Mouse (Mus musculus): ENCODE results near the gene Insl3. TPM values are rescaled to one million over a fixed set of nuclear protein-coding genes. Genes with fewer than 3 reads are reported as not detected.
"Not testable (repeated sequence)": the region's sequence is repeated elsewhere in the genome, so short reads cannot be mapped to it uniquely, and the experiment has no call there.

Insl3 gene
- polyA plus RNA-seq, 1 experiment from 2014 or later: not detected

DNA sequence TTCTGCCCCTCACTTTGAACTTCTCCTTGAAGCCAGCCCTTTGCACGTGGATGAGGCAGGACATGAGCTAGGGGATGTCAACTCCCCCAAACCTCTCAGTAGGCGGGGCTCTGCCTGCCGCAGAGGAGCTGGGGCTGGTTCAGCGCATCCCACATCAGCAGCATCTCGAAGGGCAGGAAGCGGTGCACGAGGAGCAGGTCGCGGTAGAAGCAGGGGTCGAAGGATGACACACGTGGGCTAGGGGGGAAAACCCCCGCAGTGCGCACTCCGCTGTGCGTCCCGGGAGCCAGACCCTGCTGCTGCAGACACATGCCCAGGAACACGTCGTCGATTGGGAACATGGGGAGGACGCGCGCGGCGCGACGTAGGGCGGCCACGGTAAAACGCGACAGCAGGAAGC, 3.5 kb downstream of the Insl3 start:
- WGBS: 2% methylated on average over 30 of the region's 30 CpGs
- H3K27ac ChIP-seq (replicated peaks; ENCODE audit: low read depth, low read length): no peak overlapping the region
- DNase-seq (no peak), ATAC-seq (ENCODE audit: low FRiP score, low TSS enrichment) (no peak)
- H3K9me3 ChIP-seq (ENCODE audit: control insufficient read depth, low read length): no peaks in the 10 kb centered on the region
- no peak overlapping the region for H3K9ac ChIP-seq (replicated peaks; ENCODE audit: low read length)
- no peak overlapping the region; the same call in 1 of the 2 replicates for H3K4me2 ChIP-seq (ENCODE audit: low read length)
- no peaks in the 10 kb centered on the region for H3K36me3 ChIP-seq (ENCODE audit: control insufficient read depth, insufficient read depth, low read length)
- H3K4me3 ChIP-seq (replicated peaks; ENCODE audit: low read depth, low read length): 0 out of 2 replicates have a peak overlapping the region, but pooled peaks have one; percentile 2
- peaks cover 84% of the 10 kb centered on the region for H3K27me3 ChIP-seq (ENCODE audit: control insufficient read depth, insufficient read depth, low read length)
- H3K4me1 ChIP-seq (ENCODE audit: control insufficient read depth, insufficient read depth, low read length): no peaks in the 10 kb centered on the region; the same call in 1 of the 2 replicates

DNA sequence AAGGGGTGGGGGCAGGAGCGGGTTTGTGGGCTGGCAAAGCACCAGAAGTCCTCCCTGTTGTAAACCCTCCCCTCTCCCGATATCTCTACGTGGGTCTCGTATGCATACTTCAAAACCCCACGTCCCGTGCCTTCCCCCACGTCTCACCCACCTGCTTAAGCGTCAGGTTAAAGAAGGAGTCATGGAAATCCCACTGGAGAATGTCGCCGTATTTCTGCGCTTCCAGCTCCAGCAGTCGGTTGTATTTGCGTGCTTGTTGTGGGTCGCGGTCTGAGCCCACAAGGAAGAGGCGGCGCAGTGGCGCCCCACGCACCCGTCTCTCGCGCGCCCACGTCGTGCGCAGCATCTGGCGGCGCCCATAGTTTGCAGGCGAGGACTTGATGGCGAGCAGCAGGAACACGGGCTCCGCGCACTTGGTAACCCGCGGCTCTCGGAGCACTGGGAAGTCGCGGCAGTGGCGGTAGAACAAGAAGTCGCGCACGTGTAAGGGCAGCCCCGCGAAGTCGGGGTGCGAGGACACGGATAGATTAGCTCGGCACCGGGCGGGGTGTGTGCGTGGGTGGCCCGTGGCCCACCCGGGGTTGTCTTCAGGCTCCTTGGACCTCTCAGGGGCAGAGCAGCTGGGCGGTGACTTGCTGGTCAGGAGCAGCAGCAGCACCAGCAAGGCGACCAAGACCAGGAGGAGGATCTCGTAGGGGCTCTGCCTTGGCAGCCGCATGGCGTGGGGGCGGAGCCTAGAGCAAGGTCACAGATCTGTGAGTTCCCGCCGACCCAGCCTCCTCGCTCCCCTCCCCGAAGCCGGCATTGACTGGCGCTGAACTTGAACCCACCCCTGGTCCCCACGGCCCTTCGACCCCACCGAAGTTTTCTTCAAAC, 4.4 kb downstream of the Insl3 start:
- Histone ChIP-seq H3K4me2 (ENCODE audit: low read length) (peak overlapping the region; percentile 16), H3K9me3 (ENCODE audit: control insufficient read depth, low read length) (no peaks in the 10 kb centered on the region), H3K36me3 (ENCODE audit: control insufficient read depth, insufficient read depth, low read length) (no peaks in the 10 kb centered on the region), H3K4me1 (ENCODE audit: control insufficient read depth, insufficient read depth, low read length) (no peaks in the 10 kb centered on the region; the same call in 1 of the 2 replicates), H3K27me3 (ENCODE audit: control insufficient read depth, insufficient read depth, low read length) (peaks cover 75% of the 10 kb centered on the region), H3K4me3 (replicated peaks; ENCODE audit: low read depth, low read length) (peak overlapping the region; percentile 7), H3K27ac (replicated peaks; ENCODE audit: low read depth, low read length) (no peak overlapping the region), H3K9ac (replicated peaks; ENCODE audit: low read length) (no peak overlapping the region)
- DNase-seq (peak; percentile 44), ATAC-seq (ENCODE audit: low FRiP score, low TSS enrichment) (no peak; the same call in 1 of the 2 replicates)
- 10% methylated on average over 68 of the region's 68 CpGs for WGBS

DNA sequence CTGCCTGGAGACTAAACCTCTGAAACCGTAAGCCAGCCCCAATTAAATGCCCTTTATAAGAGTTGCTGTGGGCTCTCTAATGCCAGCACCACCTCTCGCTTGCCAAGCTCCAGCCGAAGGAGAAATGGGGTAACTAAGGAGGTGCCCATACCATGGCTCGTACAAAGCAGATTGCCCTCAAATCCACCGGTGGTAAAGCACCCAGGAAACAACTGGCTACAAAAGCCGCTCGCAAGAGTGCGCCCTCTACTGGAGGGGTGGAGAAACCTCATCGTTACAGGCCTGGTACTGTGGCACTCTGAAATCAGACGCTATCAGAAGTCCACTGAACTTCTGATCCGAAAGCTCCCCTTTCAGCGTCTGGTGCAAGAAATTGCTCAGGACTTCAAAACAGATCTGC, 6.4 kb downstream of the Insl3 start:
- not testable (repeated sequence) for H3K9me3 ChIP-seq (ENCODE audit: control insufficient read depth, low read length); H3K9ac ChIP-seq (replicated peaks; ENCODE audit: low read length); ATAC-seq (ENCODE audit: low FRiP score, low TSS enrichment); H3K4me3 ChIP-seq (replicated peaks; ENCODE audit: low read depth, low read length); H3K36me3 ChIP-seq (ENCODE audit: control insufficient read depth, insufficient read depth, low read length); H3K4me1 ChIP-seq (ENCODE audit: control insufficient read depth, insufficient read depth, low read length); H3K4me2 ChIP-seq (ENCODE audit: low read length); H3K27ac ChIP-seq (replicated peaks; ENCODE audit: low read depth, low read length); DNase-seq
- peaks cover 62% of the 10 kb centered on the region for H3K27me3 ChIP-seq (ENCODE audit: control insufficient read depth, insufficient read depth, low read length)
- WGBS: 62% methylated on average over 12 of the region's 12 CpGs

DNA sequence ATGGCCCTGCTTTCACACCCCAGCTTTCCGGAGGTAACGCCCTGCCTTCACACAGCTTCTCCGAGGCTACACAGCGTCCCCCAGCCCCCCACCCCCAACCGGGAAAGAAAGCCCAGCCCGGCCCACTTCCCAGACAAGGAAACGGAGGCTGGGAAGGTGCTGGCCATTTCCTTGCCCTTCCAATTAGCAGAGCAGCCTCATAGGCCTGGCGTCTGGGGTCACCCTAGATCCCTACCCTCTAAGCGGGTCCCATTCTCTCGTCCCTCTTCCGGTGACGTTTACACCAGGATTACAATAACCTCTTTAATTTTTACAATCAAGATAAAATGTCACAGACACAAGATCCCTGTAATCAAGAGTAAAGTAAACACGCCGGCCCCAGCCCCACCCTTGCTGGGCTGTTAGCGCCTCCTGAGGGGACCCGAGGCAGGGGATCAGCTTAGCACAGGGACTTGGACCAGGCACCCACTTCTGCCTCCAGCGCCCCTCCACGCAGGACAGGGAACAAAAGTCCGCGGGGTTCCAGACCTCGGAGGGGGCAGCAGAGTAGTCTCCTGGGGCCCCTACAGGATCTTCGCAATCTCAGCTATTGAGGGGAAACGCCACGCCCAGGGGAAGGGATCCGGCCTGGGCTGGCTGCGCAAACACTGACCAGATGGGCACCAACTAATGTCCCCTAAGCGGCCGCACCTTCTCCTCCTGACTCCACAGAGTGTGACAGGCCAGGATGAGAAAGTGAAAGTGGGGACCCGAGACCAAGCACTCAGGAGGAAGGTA, 11.7 kb downstream of the Insl3 start:
- Histone ChIP-seq H3K27ac (replicated peaks; ENCODE audit: low read depth, low read length) (no peak overlapping the region), H3K4me2 (ENCODE audit: low read length) (no peak overlapping the region), H3K36me3 (ENCODE audit: control insufficient read depth, insufficient read depth, low read length) (no peaks in the 10 kb centered on the region), H3K27me3 (ENCODE audit: control insufficient read depth, insufficient read depth, low read length) (peaks cover 37% of the 10 kb centered on the region), H3K4me3 (replicated peaks; ENCODE audit: low read depth, low read length) (no peak overlapping the region), H3K4me1 (ENCODE audit: control insufficient read depth, insufficient read depth, low read length) (no peaks in the 10 kb centered on the region), H3K9ac (replicated peaks; ENCODE audit: low read length) (no peak overlapping the region), H3K9me3 (ENCODE audit: control insufficient read depth, low read length) (no peaks in the 10 kb centered on the region)
- ATAC-seq (ENCODE audit: low FRiP score, low TSS enrichment) (no peak), DNase-seq (no peak)
- WGBS: 13% methylated on average over 29 of the region's 29 CpGs

DNA sequence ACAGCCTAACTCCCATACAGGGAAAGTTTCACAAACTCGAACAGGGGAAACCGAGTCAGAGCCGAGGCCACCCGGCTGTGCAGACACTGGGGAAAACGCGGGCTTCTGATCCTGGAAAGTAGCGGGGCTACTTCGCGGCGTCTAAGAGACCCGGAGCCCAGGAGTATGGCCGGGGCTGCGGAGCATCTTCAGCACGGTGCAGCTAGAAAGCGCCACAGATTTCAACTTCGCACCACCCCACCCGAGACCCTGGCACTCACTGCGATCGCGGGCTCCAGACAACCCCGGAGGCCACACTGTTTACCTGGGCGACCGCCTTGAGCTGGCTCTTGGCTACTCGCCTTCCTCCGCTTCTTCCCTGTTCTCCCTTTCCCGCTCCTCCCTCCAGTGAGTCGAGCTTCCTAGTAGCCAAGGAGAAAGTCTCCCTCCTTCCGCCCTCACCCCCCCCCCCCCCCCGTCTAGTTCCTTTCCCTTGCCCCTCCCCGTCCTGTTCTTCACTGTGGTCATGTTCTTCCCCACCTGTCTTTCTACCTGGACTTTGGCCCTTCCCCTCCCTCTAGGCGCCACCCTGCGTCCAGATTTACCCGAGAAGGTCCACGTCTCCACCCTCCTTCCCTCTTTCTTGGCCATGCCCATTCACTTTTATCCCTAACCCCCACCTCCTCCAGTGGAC, 12.5 kb downstream of the Insl3 start, which contains the start of gene B3gnt3:
TSS of gene B3gnt3 (minus strand) at position 376 of the 673 bp plus-strand sequence.
- H3K27me3 ChIP-seq (ENCODE audit: control insufficient read depth, insufficient read depth, low read length): peaks cover 37% of the 10 kb centered on the region
- no peak within 1 kb of the TSS for H3K4me3 ChIP-seq (replicated peaks; ENCODE audit: low read depth, low read length)
- H3K4me2 ChIP-seq (ENCODE audit: low read length): no peak within 1 kb of the TSS
- H3K9ac ChIP-seq (replicated peaks; ENCODE audit: low read length): no peak within 1 kb of the TSS
- no peaks in the 10 kb centered on the region for H3K4me1 ChIP-seq (ENCODE audit: control insufficient read depth, insufficient read depth, low read length)
- H3K36me3 ChIP-seq (ENCODE audit: control insufficient read depth, insufficient read depth, low read length): no peaks in the 10 kb centered on the region
- DNase-seq: no peak
- no peak within 1 kb of the TSS for H3K27ac ChIP-seq (replicated peaks; ENCODE audit: low read depth, low read length)
- H3K9me3 ChIP-seq (ENCODE audit: control insufficient read depth, low read length): no peaks in the 10 kb centered on the region
- WGBS: 24% methylated on average over 33 of the region's 34 CpGs
- ATAC-seq (ENCODE audit: low FRiP score, low TSS enrichment): 0 out of 2 replicates have a peak, but pooled peaks have one; percentile 27

DNA sequence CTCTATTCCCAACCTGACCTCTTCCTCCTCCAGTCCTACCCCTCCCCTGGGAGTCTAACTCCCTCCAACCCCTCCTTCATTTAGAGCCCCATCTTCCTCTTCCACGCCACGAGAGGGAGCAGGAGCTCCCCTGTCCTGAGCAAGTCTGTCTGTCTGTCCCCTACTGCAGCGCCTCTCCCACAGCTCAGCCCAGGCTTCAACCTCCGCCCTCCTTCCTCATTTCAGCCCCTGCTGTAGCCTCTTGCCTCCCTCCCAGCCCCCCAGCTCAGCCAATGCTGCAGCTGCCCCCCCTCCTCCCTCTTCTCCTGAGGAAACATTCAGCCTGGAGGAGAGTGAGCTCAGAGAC, 13.0 kb downstream of the Insl3 start:
- Histone ChIP-seq H3K27me3 (ENCODE audit: control insufficient read depth, insufficient read depth, low read length) (peaks cover 33% of the 10 kb centered on the region), H3K4me2 (ENCODE audit: low read length) (no peak overlapping the region), H3K4me3 (replicated peaks; ENCODE audit: low read depth, low read length) (no peak overlapping the region), H3K27ac (replicated peaks; ENCODE audit: low read depth, low read length) (no peak overlapping the region), H3K36me3 (ENCODE audit: control insufficient read depth, insufficient read depth, low read length) (no peaks in the 10 kb centered on the region), H3K9me3 (ENCODE audit: control insufficient read depth, low read length) (no peaks in the 10 kb centered on the region), H3K9ac (replicated peaks; ENCODE audit: low read length) (no peak overlapping the region), H3K4me1 (ENCODE audit: control insufficient read depth, insufficient read depth, low read length) (no peaks in the 10 kb centered on the region)
- ATAC-seq (ENCODE audit: low FRiP score, low TSS enrichment) (no peak; the same call in 1 of the 2 replicates), DNase-seq (no peak)
- WGBS: 29% methylated on average over 4 of the region's 4 CpGs

DNA sequence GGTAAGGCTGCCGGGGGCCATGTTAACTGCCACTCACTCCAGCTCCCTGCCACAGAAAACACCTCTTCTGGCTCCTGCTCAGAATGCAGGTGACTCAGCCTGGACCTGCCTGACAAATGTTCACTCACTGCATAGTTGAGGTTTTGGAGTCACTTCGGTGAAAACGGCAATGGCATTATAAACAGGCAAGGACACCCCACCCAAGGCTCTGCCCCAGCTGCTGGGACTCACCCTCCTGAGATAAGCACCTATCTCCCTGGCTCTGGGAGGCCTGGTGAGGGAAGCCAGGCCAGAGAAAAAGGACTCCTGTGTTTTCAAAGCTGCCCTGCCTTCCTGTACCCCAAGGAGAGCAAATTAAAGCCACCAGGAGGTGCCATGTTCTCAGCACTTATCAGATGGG, 13.9 kb downstream of the Insl3 start:
- WGBS: 78% methylated on average over 3 of the region's 3 CpGs
- DNase-seq: no peak

DNA sequence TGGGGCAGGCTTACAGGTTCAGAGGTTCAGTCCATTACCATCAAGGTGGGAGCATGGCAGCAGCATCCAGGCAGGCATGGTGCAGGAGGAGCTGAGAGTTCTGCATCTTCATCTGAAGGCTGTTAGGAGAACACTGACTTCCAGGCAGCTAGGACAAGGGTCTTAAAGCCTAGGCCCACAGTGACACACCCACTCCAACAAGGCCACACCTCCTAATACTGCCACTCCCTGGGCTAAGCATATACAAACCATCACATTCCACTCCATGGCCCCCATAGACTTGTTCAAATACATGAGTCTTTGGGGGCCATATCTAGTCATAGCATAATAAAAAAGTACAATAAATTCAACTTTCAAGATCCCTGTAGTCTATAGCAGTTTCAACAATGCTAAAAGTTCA, 14.4 kb downstream of the Insl3 start:
- H3K9me3 ChIP-seq (ENCODE audit: control insufficient read depth, low read length); H3K9ac ChIP-seq (replicated peaks; ENCODE audit: low read length); ATAC-seq (ENCODE audit: low FRiP score, low TSS enrichment); H3K4me1 ChIP-seq (ENCODE audit: control insufficient read depth, insufficient read depth, low read length); H3K4me2 ChIP-seq (ENCODE audit: low read length); H3K4me3 ChIP-seq (replicated peaks; ENCODE audit: low read depth, low read length); H3K27ac ChIP-seq (replicated peaks; ENCODE audit: low read depth, low read length); DNase-seq; H3K36me3 ChIP-seq (ENCODE audit: control insufficient read depth, insufficient read depth, low read length): not testable (repeated sequence)
- peaks cover 32% of the 10 kb centered on the region for H3K27me3 ChIP-seq (ENCODE audit: control insufficient read depth, insufficient read depth, low read length)

More for the DNA sequence above, 13.9 kb downstream of the Insl3 start:
- Histone ChIP-seq H3K4me3 (replicated peaks; ENCODE audit: low read depth, low read length) (no peak overlapping the region), H3K27ac (replicated peaks; ENCODE audit: low read depth, low read length) (no peak overlapping the region), H3K9me3 (ENCODE audit: control insufficient read depth, low read length) (no peaks in the 10 kb centered on the region), H3K27me3 (ENCODE audit: control insufficient read depth, insufficient read depth, low read length) (peaks cover 32% of the 10 kb centered on the region), H3K4me2 (ENCODE audit: low read length) (no peak overlapping the region), H3K36me3 (ENCODE audit: control insufficient read depth, insufficient read depth, low read length) (no peaks in the 10 kb centered on the region), H3K9ac (replicated peaks; ENCODE audit: low read length) (no peak overlapping the region), H3K4me1 (ENCODE audit: control insufficient read depth, insufficient read depth, low read length) (no peaks in the 10 kb centered on the region)
- ATAC-seq (ENCODE audit: low FRiP score, low TSS enrichment): no peak

Measured in midbrain, embryonic 14.5 days (tissue).